Mouse (Mus musculus) embryonic fibroblast, embryonic 13.5 days (primary cell): ENCODE measurements at regions not wholly inside any gene's neighbourhood (a gene's known extent, or its start where the extent isn't known, plus 50 kb on each side); places are given as distances from the start of the nearest gene placed in this dataset.

Experiments
- CTCF ChIP-seq: IDR thresholded peaks from 2 replicates; pipeline ENCODE4 v1.5.1; 2011; ENCODE audit warnings: mild to moderate bottlenecking, control low read depth, low read length, moderate library complexity, borderline replicate concordance; ENCODE audit not compliant: insufficient read depth
- POLR2A ChIP-seq: IDR thresholded peaks from 2 replicates; pipeline ENCODE4 v1.6.1; 2011; ENCODE audit warnings: low read depth, mild to moderate bottlenecking, control low read depth, low read length, moderate library complexity

- TF ChIP-seq CTCF = no peak
- TF ChIP-seq POLR2A = no peak
Measured at GRCm38 (mm10) chr14:76911271-76911670, 125.3 kb upstream of the Ccdc122 start.
